ENCODE assay signal across 9 mouse cellular contexts in the genomic region with DNA sequence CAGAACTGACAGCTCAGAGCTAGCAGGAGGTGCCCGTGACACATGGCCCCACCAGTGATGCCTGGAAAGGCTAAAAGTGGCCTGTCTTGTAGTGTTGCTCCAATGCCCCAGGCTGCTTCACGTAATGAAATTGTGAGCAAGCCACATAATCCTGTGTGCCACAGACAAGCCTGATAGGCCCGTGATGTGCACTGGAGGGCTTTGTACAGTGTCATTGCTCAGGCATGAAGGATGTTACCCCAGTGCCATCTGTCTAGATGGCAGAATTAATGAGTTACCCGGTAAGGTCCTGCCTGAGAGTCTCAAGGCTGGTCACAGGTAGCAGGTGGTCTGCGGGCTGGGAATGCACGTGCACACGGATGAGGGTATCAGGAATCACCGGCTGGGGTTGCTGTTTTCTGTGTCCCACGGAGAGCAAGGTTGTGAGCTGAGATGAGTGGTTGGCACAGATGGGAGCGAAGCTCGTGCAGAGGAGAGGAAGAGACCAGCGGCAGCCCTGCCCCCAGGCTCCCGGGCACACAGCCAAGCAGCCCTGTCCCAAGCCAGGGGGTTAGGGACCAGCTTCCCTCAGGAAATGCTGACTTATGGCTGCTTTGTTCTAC. TPM values are rescaled to one million over a fixed set of nuclear protein-coding genes. Genes with fewer than 3 reads are reported as not detected.
DNase-seq lines count a peak whose midpoint lies in the region; ATAC-seq and TF ChIP-seq lines count a peak whose summit lies in the region.
"Had no signal": no experiment of that assay in that cellular context is flagged by ENCODE, and none has a peak within 500 bp of the region (broad histone marks: within the 10 kb centered on the region; RNA-seq: fewer than 3 reads in every experiment).

No protein-coding gene starts in this region.

- TF ChIP-seq POLR2A in liver, adult 2 months (IDR thresholded peaks at IDR 0.05; ENCODE audit: extremely low read depth, insufficient read depth, low read length), result no peak

- H3K4me3 ChIP-seq in heart, embryonic 10.5 days, result peak overlapping the region; percentile 51
- H3K4me3 ChIP-seq in kidney, embryonic 14.5 days (ENCODE audit: low read length), result no peak overlapping the region
- H3K4me3 ChIP-seq in liver, adult 2 months (ENCODE audit: insufficient read depth, low read depth, low read length), result peak overlapping the region; percentile 43
- H3K4me3 ChIP-seq in neural tube, embryonic 15.5 days (replicated peaks), result 0 out of 2 replicates have a peak overlapping the region, but pooled peaks have one; percentile 2

- no peak; the same call in 1 of the 2 replicates for ATAC-seq in kidney, embryonic 14.5 days (ENCODE audit: low FRiP score, low TSS enrichment)
- ATAC-seq in neural tube, embryonic 15.5 days (ENCODE audit: low FRiP score), result no peak

- peaks cover 22% of the 10 kb centered on the region for H3K4me1 ChIP-seq in heart, embryonic 10.5 days
- H3K4me1 ChIP-seq in kidney, embryonic 14.5 days (ENCODE audit: control insufficient read depth, insufficient read depth, low read length), result peaks cover 19% of the 10 kb centered on the region
- H3K4me1 ChIP-seq in liver, adult 2 months (ENCODE audit: control insufficient read depth, insufficient read depth, low read length), result no peaks in the 10 kb centered on the region
- peaks cover 18% of the 10 kb centered on the region for H3K4me1 ChIP-seq in neural tube, embryonic 15.5 days

- DNase-seq in spleen, adult 18-20 months, result peak; percentile 17 to 23
- no peak for DNase-seq in spleen, adult 12 weeks (ENCODE audit: low spot score)
- peak; percentile 77 to 84 for DNase-seq in cerebellum, postnatal 25 days
- no peak for DNase-seq in heart, embryonic 10.5 days (ENCODE audit: low spot score)
- no peak for DNase-seq in liver, adult 2 months (ENCODE audit: extremely low read depth, low read depth, low spot score)
- no peak for DNase-seq in natural killer cell, adult 2 months (ENCODE audit: low spot score in 2 of 2)

- H3K27ac ChIP-seq in heart, embryonic 10.5 days, result peak overlapping the region; percentile 85
- peak overlapping the region; percentile 59; the same call in 1 of the 2 replicates for H3K27ac ChIP-seq in kidney, embryonic 14.5 days (ENCODE audit: low read depth, low read length)
- H3K27ac ChIP-seq in liver, adult 2 months (replicated peaks; ENCODE audit: insufficient read depth, low read depth, low read length), result peak overlapping the region; percentile 26; the same call in 1 of the 2 replicates
- peak overlapping the region; percentile 58 for H3K27ac ChIP-seq in neural tube, embryonic 15.5 days (replicated peaks)

- no peaks in the 10 kb centered on the region for H3K9me3 ChIP-seq in heart, embryonic 10.5 days
- H3K9me3 ChIP-seq in kidney, embryonic 14.5 days (ENCODE audit: control insufficient read depth, low read length), result no peaks in the 10 kb centered on the region
- H3K9me3 ChIP-seq in neural tube, embryonic 15.5 days (replicated peaks), result no peaks in the 10 kb centered on the region

- no peaks in the 10 kb centered on the region for H3K27me3 ChIP-seq in heart, embryonic 10.5 days (ENCODE audit: insufficient read depth, poor library complexity, severe bottlenecking)
- H3K27me3 ChIP-seq in kidney, embryonic 14.5 days (ENCODE audit: control insufficient read depth, insufficient read depth, low read length), result no peaks in the 10 kb centered on the region
- H3K27me3 ChIP-seq in liver, adult 2 months (ENCODE audit: control insufficient read depth, insufficient read depth, low read length), result no peaks in the 10 kb centered on the region
- no peaks in the 10 kb centered on the region for H3K27me3 ChIP-seq in neural tube, embryonic 15.5 days (replicated peaks)

- no peaks in the 10 kb centered on the region for H3K79me2 ChIP-seq in liver, adult 2 months (ENCODE audit: control insufficient read depth, insufficient read depth, low read length)

- TF ChIP-seq CTCF in liver, adult 2 months (IDR thresholded peaks at IDR 0.05; ENCODE audit: low read depth, low read length), result no peak

- 75% methylated on average over 13 of the region's 13 CpGs for WGBS in heart, embryonic 10.5 days
- 75% methylated on average over 13 of the region's 13 CpGs for WGBS in kidney, embryonic 14.5 days
- WGBS in liver, adult 2 months, result 58% methylated on average over 13 of the region's 13 CpGs
- 47% methylated on average over 13 of the region's 13 CpGs for WGBS in neural tube, embryonic 15.5 days

- H3K9ac ChIP-seq in kidney, embryonic 14.5 days (ENCODE audit: low read depth, low read length), result no peak overlapping the region; the same call in 1 of the 2 replicates
- H3K9ac ChIP-seq in liver, adult 2 months (ENCODE audit: low read depth, low read length), result peak overlapping the region; percentile 36
- H3K9ac ChIP-seq in neural tube, embryonic 15.5 days (replicated peaks), result no peak overlapping the region

- H3K36me3 ChIP-seq in heart, embryonic 10.5 days, result 0 out of 2 replicates have a peak, but pooled peaks cover 14% of the 10 kb centered on the region
- H3K36me3 ChIP-seq in kidney, embryonic 14.5 days (ENCODE audit: control insufficient read depth, insufficient read depth, low read length), result peaks cover 3% of the 10 kb centered on the region; the same call in 1 of the 2 replicates
- H3K36me3 ChIP-seq in liver, adult 2 months (ENCODE audit: control insufficient read depth, insufficient read depth, low read length), result no peaks in the 10 kb centered on the region
- peaks cover 5% of the 10 kb centered on the region; the same call in 1 of the 2 replicates for H3K36me3 ChIP-seq in neural tube, embryonic 15.5 days

- H3K4me2 ChIP-seq in kidney, embryonic 14.5 days (replicated peaks; ENCODE audit: low read depth, low read length), result peak overlapping the region; percentile 6
- peak overlapping the region; percentile 34 for H3K4me2 ChIP-seq in neural tube, embryonic 15.5 days

RNA-seq across cellular contexts. Expression of gene Tmem204, which starts 5.5 kb away (rescaled TPM):
- 12.2 and 15.9 TPM in 2 replicates for polyA plus RNA-seq in heart, embryonic 10.5 days (2016; fragmentation: Nextera tagmentation; extraction: Ambion mirVana)
- polyA plus RNA-seq in kidney, embryonic 14.5 days (2014; fragmentation: Nextera tagmentation; extraction: Ambion mirVana), result 15.9 and 18.4 TPM in 2 replicates
- total RNA-seq in liver, adult 2 months (2014; rRNA removed), result 22.3 and 23.9 TPM in 2 replicates
- 15.7 and 19.1 TPM in 2 replicates for polyA plus RNA-seq in liver, adult 2 months (2012; rRNA removed)
- polyA plus RNA-seq in neural tube, embryonic 15.5 days (2015; fragmentation: Nextera tagmentation; extraction: Ambion mirVana), result 11.4 and 13.3 TPM in 2 replicates
- total RNA-seq: MEL had no signal

RNA-seq across cellular contexts. Expression of gene Telo2, which starts 37.9 kb away (rescaled TPM):
- polyA plus RNA-seq in heart, embryonic 10.5 days (2016; fragmentation: Nextera tagmentation; extraction: Ambion mirVana), result 35.2 and 45.2 TPM in 2 replicates
- polyA plus RNA-seq in kidney, embryonic 14.5 days (2014; fragmentation: Nextera tagmentation; extraction: Ambion mirVana), result 34.9 and 44.8 TPM in 2 replicates
- total RNA-seq in liver, adult 2 months (2014; rRNA removed), result 3.2 and 5.4 TPM in 2 replicates
- polyA plus RNA-seq in liver, adult 2 months (2012; rRNA removed), result 5.7 and 7.3 TPM in 2 replicates
- polyA plus RNA-seq in neural tube, embryonic 15.5 days (2015; fragmentation: Nextera tagmentation; extraction: Ambion mirVana), result 56.5 and 57.6 TPM in 2 replicates

RNA-seq across cellular contexts. Expression of gene Ptx4, which starts 42.7 kb away (rescaled TPM):
- 0.08 and 0.15 TPM in 2 replicates for polyA plus RNA-seq in heart, embryonic 10.5 days (2016; fragmentation: Nextera tagmentation; extraction: Ambion mirVana)
- not detected in 2 replicates for polyA plus RNA-seq in kidney, embryonic 14.5 days (2014; fragmentation: Nextera tagmentation; extraction: Ambion mirVana)
- total RNA-seq in liver, adult 2 months (2014; rRNA removed), result not detected in 2 replicates
- not detected in 2 replicates for polyA plus RNA-seq in liver, adult 2 months (2012; rRNA removed)
- 0.13 TPM in 1 of 2 replicates, not detected in the other for polyA plus RNA-seq in neural tube, embryonic 15.5 days (2015; fragmentation: Nextera tagmentation; extraction: Ambion mirVana)
- total RNA-seq: MEL had no signal

RNA-seq across cellular contexts. Expression of gene Clcn7, which starts 55.3 kb away (rescaled TPM):
- polyA plus RNA-seq in heart, embryonic 10.5 days (2016; fragmentation: Nextera tagmentation; extraction: Ambion mirVana), result 20.5 and 21.7 TPM in 2 replicates
- polyA plus RNA-seq in kidney, embryonic 14.5 days (2014; fragmentation: Nextera tagmentation; extraction: Ambion mirVana), result 10.3 and 21.4 TPM in 2 replicates
- 16.7 and 17.9 TPM in 2 replicates for total RNA-seq in liver, adult 2 months (2014; rRNA removed)
- polyA plus RNA-seq in liver, adult 2 months (2012; rRNA removed), result 25.2 and 30.5 TPM in 2 replicates
- 25.1 and 28.7 TPM in 2 replicates for polyA plus RNA-seq in neural tube, embryonic 15.5 days (2015; fragmentation: Nextera tagmentation; extraction: Ambion mirVana)

Comparison
In these comparisons a context has a peak if more than half of its experiments do, and no peak if none do; other contexts are left out.
1. DNase-seq: peak in spleen, adult 18-20 months (2 of 2) and cerebellum, postnatal 25 days (2 of 2); none in spleen, adult 12 weeks (single experiment), heart, embryonic 10.5 days (single experiment), liver, adult 2 months (single experiment) and natural killer cell, adult 2 months (0 of 2).
2. H3K27ac ChIP-seq: peak in every context shown above with its lines; median percentile 85 in heart, embryonic 10.5 days; 59 in kidney, embryonic 14.5 days; 58 in neural tube, embryonic 15.5 days; 26 in liver, adult 2 months.